Mouse (Mus musculus): ENCODE results near the gene Pxdn. TPM values are rescaled to one million over a fixed set of nuclear protein-coding genes. Genes with fewer than 3 reads are reported as not detected.

Gene Pxdn
- polyA plus RNA-seq, 1 experiment from 2014 or later = 58.0 TPM

DNA sequence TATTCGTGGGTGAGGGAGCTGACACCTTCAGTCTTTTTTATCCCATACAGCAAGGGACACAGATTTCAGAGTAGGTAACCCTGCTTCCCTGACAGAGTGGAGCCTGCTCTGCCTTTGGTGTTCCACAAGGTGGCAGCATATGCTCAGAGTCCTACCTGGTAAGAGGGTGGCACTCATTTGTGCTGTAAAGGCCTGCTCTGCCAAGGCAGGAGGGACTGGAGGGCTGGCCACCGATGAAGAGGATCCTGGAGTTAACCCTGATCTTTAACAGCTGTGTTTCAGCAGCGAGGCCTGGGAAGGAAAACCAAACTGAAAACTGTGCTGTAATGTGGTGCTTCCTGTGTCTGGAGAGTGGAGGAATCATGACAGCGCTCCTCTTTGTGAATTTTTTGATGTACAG lies 102.2 kb downstream of the Pxdn start:
- H3K4me3 ChIP-seq (ENCODE audit: low read length) = no peak overlapping the region
- no peaks in the 10 kb centered on the region for H3K36me3 ChIP-seq (ENCODE audit: control insufficient read depth, insufficient read depth)
- no peak for ATAC-seq (replicated peaks; ENCODE audit: extremely low read depth, insufficient read depth, low FRiP score)
- H3K9me3 ChIP-seq (replicated peaks; ENCODE audit: control insufficient read depth, low read length) = no peaks in the 10 kb centered on the region
- no peaks in the 10 kb centered on the region for H3K27me3 ChIP-seq (ENCODE audit: control insufficient read depth, insufficient read depth, low read length)
- H3K9ac ChIP-seq (ENCODE audit: low read length) = no peak overlapping the region
- H3K27ac ChIP-seq (ENCODE audit: low read length) = no peak overlapping the region; the same call in 1 of the 2 replicates
- H3K4me1 ChIP-seq (ENCODE audit: control insufficient read depth, insufficient read depth, low read length) = no peaks in the 10 kb centered on the region
- H3K4me2 ChIP-seq (ENCODE audit: low read depth, low read length) = no peak overlapping the region
- WGBS = 38% methylated on average over 4 of the region's 4 CpGs

- Histone ChIP-seq H3K4me3 (ENCODE audit: low read length) (no peak overlapping the region), H3K36me3 (ENCODE audit: control insufficient read depth, insufficient read depth) (no peaks in the 10 kb centered on the region), H3K4me2 (ENCODE audit: low read depth, low read length) (no peak overlapping the region), H3K27ac (ENCODE audit: low read length) (no peak overlapping the region), H3K9ac (ENCODE audit: low read length) (no peak overlapping the region), H3K4me1 (ENCODE audit: control insufficient read depth, insufficient read depth, low read length) (no peaks in the 10 kb centered on the region), H3K27me3 (ENCODE audit: control insufficient read depth, insufficient read depth, low read length) (no peaks in the 10 kb centered on the region), H3K9me3 (replicated peaks; ENCODE audit: control insufficient read depth, low read length) (no peaks in the 10 kb centered on the region)
- ATAC-seq (replicated peaks; ENCODE audit: extremely low read depth, insufficient read depth, low FRiP score) = no peak
- WGBS = 19% methylated on average over 4 of the region's 4 CpGs
Measured at GRCm38 (mm10) chr12:30040150-30040549, 102.7 kb downstream of the Pxdn start.

- H3K36me3 ChIP-seq (ENCODE audit: control insufficient read depth, insufficient read depth) = no peaks in the 10 kb centered on the region
- H3K9me3 ChIP-seq (replicated peaks; ENCODE audit: control insufficient read depth, low read length) = no peaks in the 10 kb centered on the region
- H3K4me2 ChIP-seq (ENCODE audit: low read depth, low read length) = no peak overlapping the region
- no peaks in the 10 kb centered on the region for H3K4me1 ChIP-seq (ENCODE audit: control insufficient read depth, insufficient read depth, low read length)
- no peak for ATAC-seq (replicated peaks; ENCODE audit: extremely low read depth, insufficient read depth, low FRiP score)
- WGBS = 72% methylated on average over 6 of the region's 6 CpGs
- H3K27me3 ChIP-seq (ENCODE audit: control insufficient read depth, insufficient read depth, low read length) = 0 out of 2 replicates have a peak, but pooled peaks cover 7% of the 10 kb centered on the region
- no peak overlapping the region for H3K27ac ChIP-seq (ENCODE audit: low read length)
- no peak overlapping the region for H3K4me3 ChIP-seq (ENCODE audit: low read length)
- H3K9ac ChIP-seq (ENCODE audit: low read length) = no peak overlapping the region
Measured at GRCm38 (mm10) chr12:30048848-30049247, 111.4 kb downstream of the Pxdn start.

DNA sequence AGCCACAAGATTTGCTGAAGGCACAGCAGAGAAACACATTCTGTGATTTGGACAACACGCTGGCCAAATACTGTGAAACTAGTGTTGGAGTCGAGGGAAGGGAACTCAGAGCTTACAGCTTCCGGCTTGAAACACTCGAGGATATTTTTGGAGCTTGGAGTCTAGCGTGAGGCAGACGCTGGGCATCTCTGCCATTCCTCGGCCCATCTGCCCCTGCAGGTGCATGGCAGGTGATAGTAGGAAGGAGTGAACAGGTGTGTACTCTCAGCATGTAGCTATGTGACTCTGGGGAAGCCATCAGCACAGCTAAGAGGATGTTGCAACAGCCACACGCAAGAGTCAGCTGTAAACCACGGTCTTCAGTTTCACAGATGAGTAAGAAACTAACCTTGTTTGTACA lies 112.4 kb downstream of the Pxdn start:
- Histone ChIP-seq H3K9me3 (replicated peaks; ENCODE audit: control insufficient read depth, low read length) (no peaks in the 10 kb centered on the region), H3K4me3 (ENCODE audit: low read length) (no peak overlapping the region), H3K36me3 (ENCODE audit: control insufficient read depth, insufficient read depth) (no peaks in the 10 kb centered on the region), H3K27ac (ENCODE audit: low read length) (no peak overlapping the region), H3K4me1 (ENCODE audit: control insufficient read depth, insufficient read depth, low read length) (no peaks in the 10 kb centered on the region), H3K27me3 (ENCODE audit: control insufficient read depth, insufficient read depth, low read length) (0 out of 2 replicates have a peak, but pooled peaks cover 7% of the 10 kb centered on the region), H3K4me2 (ENCODE audit: low read depth, low read length) (no peak overlapping the region), H3K9ac (ENCODE audit: low read length) (no peak overlapping the region)
- ATAC-seq (replicated peaks; ENCODE audit: extremely low read depth, insufficient read depth, low FRiP score) = no peak
- WGBS = 56% methylated on average over 9 of the region's 9 CpGs

GRCm38 (mm10) chr12:30050235-30050634 lies 112.8 kb downstream of the Pxdn start:
- no peaks in the 10 kb centered on the region for H3K36me3 ChIP-seq (ENCODE audit: control insufficient read depth, insufficient read depth)
- H3K4me3 ChIP-seq (ENCODE audit: low read length) = no peak overlapping the region
- no peak for ATAC-seq (replicated peaks; ENCODE audit: extremely low read depth, insufficient read depth, low FRiP score)
- H3K27me3 ChIP-seq (ENCODE audit: control insufficient read depth, insufficient read depth, low read length) = 0 out of 2 replicates have a peak, but pooled peaks cover 7% of the 10 kb centered on the region
- no peak overlapping the region for H3K27ac ChIP-seq (ENCODE audit: low read length)
- H3K9ac ChIP-seq (ENCODE audit: low read length) = no peak overlapping the region
- no peak overlapping the region for H3K4me2 ChIP-seq (ENCODE audit: low read depth, low read length)
- H3K9me3 ChIP-seq (replicated peaks; ENCODE audit: control insufficient read depth, low read length) = no peaks in the 10 kb centered on the region
- no peaks in the 10 kb centered on the region for H3K4me1 ChIP-seq (ENCODE audit: control insufficient read depth, insufficient read depth, low read length)
- WGBS = 17% methylated on average over 4 of the region's 4 CpGs

- H3K36me3 ChIP-seq (ENCODE audit: control insufficient read depth, insufficient read depth) = no peaks in the 10 kb centered on the region
- H3K27ac ChIP-seq (ENCODE audit: low read length) = no peak overlapping the region
- H3K4me1 ChIP-seq (ENCODE audit: control insufficient read depth, insufficient read depth, low read length) = no peaks in the 10 kb centered on the region
- H3K27me3 ChIP-seq (ENCODE audit: control insufficient read depth, insufficient read depth, low read length) = peaks cover 5% of the 10 kb centered on the region; the same call in 1 of the 2 replicates
- no peak for ATAC-seq (replicated peaks; ENCODE audit: extremely low read depth, insufficient read depth, low FRiP score)
- no peaks in the 10 kb centered on the region for H3K9me3 ChIP-seq (replicated peaks; ENCODE audit: control insufficient read depth, low read length)
- no peak overlapping the region for H3K4me2 ChIP-seq (ENCODE audit: low read depth, low read length)
- H3K4me3 ChIP-seq (ENCODE audit: low read length) = no peak overlapping the region
- H3K9ac ChIP-seq (ENCODE audit: low read length) = no peak overlapping the region
- WGBS = 73% methylated on average over 11 of the region's 11 CpGs
Measured at GRCm38 (mm10) chr12:30054761-30055540, 117.5 kb downstream of the Pxdn start.

DNA sequence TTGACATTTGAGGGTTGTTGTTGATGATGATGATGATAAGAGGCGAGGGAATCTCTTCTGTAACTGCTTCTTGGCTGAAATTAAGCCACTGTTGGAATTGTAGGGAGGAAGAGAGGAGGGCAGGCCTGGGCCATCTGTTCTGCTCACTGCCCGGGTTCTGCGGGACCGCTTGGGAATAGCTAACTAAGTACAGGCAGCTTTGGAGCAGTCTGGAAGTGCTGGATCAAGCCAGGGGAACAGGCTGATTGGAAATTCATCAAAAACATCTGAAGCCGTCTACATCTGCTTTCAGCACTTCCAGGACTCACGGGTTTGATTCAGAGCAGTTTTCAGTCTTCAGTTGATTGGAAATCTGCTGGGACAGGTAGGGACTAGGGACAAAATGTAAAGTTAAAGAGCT lies 120.6 kb downstream of the Pxdn start:
- no peak overlapping the region for H3K9ac ChIP-seq (ENCODE audit: low read length)
- no peak for ATAC-seq (replicated peaks; ENCODE audit: extremely low read depth, insufficient read depth, low FRiP score)
- peaks cover 4% of the 10 kb centered on the region; the same call in 1 of the 2 replicates for H3K4me1 ChIP-seq (ENCODE audit: control insufficient read depth, insufficient read depth, low read length)
- H3K4me2 ChIP-seq (ENCODE audit: low read depth, low read length) = no peak overlapping the region
- peaks cover 7% of the 10 kb centered on the region for H3K27me3 ChIP-seq (ENCODE audit: control insufficient read depth, insufficient read depth, low read length)
- no peaks in the 10 kb centered on the region for H3K9me3 ChIP-seq (replicated peaks; ENCODE audit: control insufficient read depth, low read length)
- WGBS = 46% methylated on average over 6 of the region's 6 CpGs
- no peak overlapping the region for H3K4me3 ChIP-seq (ENCODE audit: low read length)
- H3K27ac ChIP-seq (ENCODE audit: low read length) = no peak overlapping the region
- no peaks in the 10 kb centered on the region for H3K36me3 ChIP-seq (ENCODE audit: control insufficient read depth, insufficient read depth)

- 11% methylated on average over 1 of the region's 1 CpGs for WGBS
- ATAC-seq (replicated peaks; ENCODE audit: extremely low read depth, insufficient read depth, low FRiP score) = no peak
Measured at GRCm38 (mm10) chr12:30061503-30062117, 124.2 kb downstream of the Pxdn start.

GRCm38 (mm10) chr12:30062118-30062505 lies 124.7 kb downstream of the Pxdn start:
- H3K4me3 ChIP-seq (ENCODE audit: low read length) = no peak overlapping the region
- no peak for ATAC-seq (replicated peaks; ENCODE audit: extremely low read depth, insufficient read depth, low FRiP score)
- WGBS = 48% methylated on average over 6 of the region's 6 CpGs
- H3K36me3 ChIP-seq (ENCODE audit: control insufficient read depth, insufficient read depth) = no peaks in the 10 kb centered on the region
- peaks cover 4% of the 10 kb centered on the region; the same call in 1 of the 2 replicates for H3K4me1 ChIP-seq (ENCODE audit: control insufficient read depth, insufficient read depth, low read length)
- peaks cover 7% of the 10 kb centered on the region for H3K27me3 ChIP-seq (ENCODE audit: control insufficient read depth, insufficient read depth, low read length)
- H3K4me2 ChIP-seq (ENCODE audit: low read depth, low read length) = no peak overlapping the region
- H3K9me3 ChIP-seq (replicated peaks; ENCODE audit: control insufficient read depth, low read length) = no peaks in the 10 kb centered on the region
- no peak overlapping the region for H3K27ac ChIP-seq (ENCODE audit: low read length)
- H3K9ac ChIP-seq (ENCODE audit: low read length) = no peak overlapping the region

More at GRCm38 (mm10) chr12:30061503-30062117, 124.2 kb downstream of the Pxdn start:
- Histone ChIP-seq H3K4me3 (ENCODE audit: low read length) (no peak overlapping the region), H3K4me2 (ENCODE audit: low read depth, low read length) (no peak overlapping the region), H3K9me3 (replicated peaks; ENCODE audit: control insufficient read depth, low read length) (no peaks in the 10 kb centered on the region), H3K27ac (ENCODE audit: low read length) (no peak overlapping the region), H3K27me3 (ENCODE audit: control insufficient read depth, insufficient read depth, low read length) (peaks cover 7% of the 10 kb centered on the region), H3K4me1 (ENCODE audit: control insufficient read depth, insufficient read depth, low read length) (peaks cover 4% of the 10 kb centered on the region; the same call in 1 of the 2 replicates), H3K36me3 (ENCODE audit: control insufficient read depth, insufficient read depth) (no peaks in the 10 kb centered on the region), H3K9ac (ENCODE audit: low read length) (no peak overlapping the region)

Measured in heart, embryonic 16.5 days (tissue).